Mouse (Mus musculus) kidney, embryonic 16.5 days (tissue): ENCODE results near the gene Borcs7. TPM values are rescaled to one million over a fixed set of nuclear protein-coding genes. Genes with fewer than 3 reads are reported as not detected.

Experiments
- ATAC-seq: fragments of 200-750 bp; cut with Nextera tagmentation; 2 replicates; pipeline ENCODE4 v1.8.0; 2017; ENCODE audit warnings: moderate TSS enrichment; ENCODE audit not compliant: low FRiP score, low TSS enrichment
- H3K27ac ChIP-seq: fragments of 300-500 bp; sonication (generic); 2 replicates; pipeline ENCODE4 v1.5.1; 2014; ENCODE audit warnings: low read length
- H3K27me3 ChIP-seq: fragments of 300-500 bp; sonication (generic); 2 replicates; pipeline ENCODE4 v1.6.1; 2014; ENCODE audit warnings: low read length, control low read depth, mixed read lengths; ENCODE audit not compliant: insufficient read depth
- H3K36me3 ChIP-seq: fragments of 300-500 bp; sonication (generic); 2 replicates; pipeline ENCODE4 v1.6.1; 2014; ENCODE audit warnings: low read length, control low read depth, mixed read lengths; ENCODE audit not compliant: insufficient read depth
- H3K4me1 ChIP-seq: fragments of 300-500 bp; sonication (generic); 2 replicates; pipeline ENCODE4 v1.6.1; 2014; ENCODE audit warnings: low read length, control low read depth, mixed read lengths; ENCODE audit not compliant: insufficient read depth
- H3K4me2 ChIP-seq: fragments of 300-500 bp; sonication (generic); replicated peaks from 2 replicates; pipeline ENCODE4 v1.6.1; 2014; ENCODE audit warnings: low read depth, low read length
- H3K4me3 ChIP-seq: fragments of 300-500 bp; sonication (generic); 2 replicates; pipeline ENCODE4 v1.5.1; 2014; ENCODE audit warnings: mild to moderate bottlenecking, low read length
- H3K9ac ChIP-seq: fragments of 300-500 bp; sonication (generic); replicated peaks from 2 replicates; pipeline ENCODE4 v1.6.1; 2014; ENCODE audit warnings: low read length
- H3K9me3 ChIP-seq: fragments of 300-500 bp; sonication (generic); 2 replicates; pipeline ENCODE4 v1.6.1; 2016; ENCODE audit warnings: low read length, control low read depth
- WGBS: fragments of 180-500 bp; shearing (Covaris S2); extraction: QIAGEN DNeasy Blood & Tissue Kit; methylation state at CpG from one replicate; pipeline ENCODE4 v1.1.7; 2014; 5-methylcytosine and 5-hydroxymethylcytosine counted together
- polyA plus RNA-seq: library from polyadenylated mRNA; unstranded; fragments of >200 nt; fragmentation: Nextera tagmentation; extraction: Ambion mirVana; gene quantifications from 2 replicates; pipeline ENCODE4 v1.2.1, GENCODE M21; 2015

The Borcs7 gene
- 15.6 and 19.0 TPM in 2 replicates for polyA plus RNA-seq

GRCm38 (mm10) chr19:46689460-46690372, at the start of gene Borcs7:
Borcs7 (plus strand) TSS chr19:46689906.
- H3K9ac ChIP-seq: peak within 1 kb of the TSS; percentile 80

DNA sequence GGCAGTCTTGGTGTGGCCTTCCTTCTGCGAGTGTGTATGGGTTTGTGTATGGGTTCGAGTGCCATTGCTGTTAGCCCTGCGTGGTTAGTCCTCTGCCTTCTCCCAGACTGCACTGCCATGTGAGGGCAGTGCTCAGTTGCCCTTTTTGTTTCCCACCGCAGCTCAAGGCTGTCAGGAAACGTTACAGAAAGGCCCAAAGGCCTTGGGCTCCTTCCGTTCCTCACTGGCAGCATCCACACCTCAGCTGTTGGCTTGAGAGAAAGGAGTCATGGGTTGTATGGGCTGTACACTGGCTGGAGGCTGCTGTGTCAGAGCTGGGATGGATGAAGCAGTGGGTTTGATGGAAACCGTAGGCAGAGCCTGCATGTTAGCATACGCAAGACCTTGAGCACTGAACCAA, 48.9 kb upstream of the Borcs7 start:
- WGBS: 78% methylated on average over 8 of the region's 8 CpGs
- Histone ChIP-seq H3K27ac (peak overlapping the region; percentile 78; the same call in 1 of the 2 replicates), H3K9ac (no peak overlapping the region), H3K36me3 (peaks cover 12% of the 10 kb centered on the region; the same call in 1 of the 2 replicates), H3K4me3 (no peak overlapping the region), H3K9me3 (no peaks in the 10 kb centered on the region), H3K4me1 (peaks cover 76% of the 10 kb centered on the region), H3K27me3 (no peaks in the 10 kb centered on the region), H3K4me2 (no peak overlapping the region)
- no peak for ATAC-seq

More at GRCm38 (mm10) chr19:46689460-46690372, at the start of gene Borcs7:
- no peaks in the 10 kb centered on the region for H3K27me3 ChIP-seq
- H3K4me2 ChIP-seq: peak within 1 kb of the TSS; percentile 64
- ATAC-seq: peak; percentile 96
- no peaks in the 10 kb centered on the region for H3K36me3 ChIP-seq
- H3K9me3 ChIP-seq: no peaks in the 10 kb centered on the region
- H3K4me3 ChIP-seq: peak within 1 kb of the TSS; percentile 64
- peak within 1 kb of the TSS; percentile 59 for H3K27ac ChIP-seq
- H3K4me1 ChIP-seq: peaks cover 8% of the 10 kb centered on the region
- 3% methylated on average over 44 of the region's 44 CpGs for WGBS

- Histone ChIP-seq H3K4me1 (peaks cover 76% of the 10 kb centered on the region), H3K4me2 (peak overlapping the region; percentile 13), H3K4me3 (no peak overlapping the region), H3K27me3 (no peaks in the 10 kb centered on the region), H3K27ac (peak overlapping the region; percentile 78), H3K36me3 (peaks cover 16% of the 10 kb centered on the region; the same call in 1 of the 2 replicates), H3K9me3 (no peaks in the 10 kb centered on the region), H3K9ac (peak overlapping the region; percentile 45; the same call in 1 of the 2 replicates)
- ATAC-seq: peak; percentile 67
- 31% methylated on average over 19 of the region's 19 CpGs for WGBS
These were observed 48.2 kb upstream of the Borcs7 start for GRCm38 (mm10) chr19:46641420-46642085.

DNA sequence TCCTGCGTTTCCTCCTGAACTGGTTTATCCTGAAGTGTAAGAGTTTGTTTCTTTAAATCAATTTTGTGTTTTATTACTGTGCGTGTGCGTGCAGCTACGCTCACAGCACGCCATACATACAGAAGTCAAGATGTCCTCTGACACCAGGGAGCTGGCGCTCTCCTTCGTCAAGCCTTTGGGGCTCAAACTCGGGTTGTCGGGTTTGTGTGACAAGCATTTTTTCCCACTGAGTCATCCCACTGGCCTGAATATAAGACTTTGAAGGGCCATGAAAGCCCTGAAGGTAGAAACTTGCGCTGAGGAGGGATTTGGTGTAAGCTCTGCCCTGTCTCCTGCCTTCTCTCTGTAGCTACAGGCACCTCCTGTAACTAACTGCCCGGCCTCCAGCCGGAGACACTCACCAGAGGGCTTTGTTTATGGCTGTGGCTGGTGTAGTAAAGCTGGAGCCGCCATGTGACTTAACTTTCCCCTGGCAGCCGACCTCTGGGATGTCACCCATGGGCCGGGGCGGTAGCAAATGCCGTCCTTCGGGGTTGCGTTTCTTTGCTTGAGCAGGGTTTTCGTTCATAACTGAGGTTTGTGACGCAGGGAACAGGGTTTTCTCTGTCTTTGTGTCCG, 47.5 kb upstream of the Borcs7 start:
- Histone ChIP-seq H3K4me1 (peaks cover 76% of the 10 kb centered on the region), H3K4me2 (peak overlapping the region; percentile 13)
- WGBS: 41% methylated on average over 22 of the region's 22 CpGs

GRCm38 (mm10) chr19:46643236-46643635, 46.5 kb upstream of the Borcs7 start:
- no peak for ATAC-seq
- Histone ChIP-seq H3K27ac (no peak overlapping the region), H3K4me2 (no peak overlapping the region), H3K36me3 (peaks cover 9% of the 10 kb centered on the region; the same call in 1 of the 2 replicates), H3K9ac (no peak overlapping the region), H3K9me3 (no peaks in the 10 kb centered on the region), H3K27me3 (no peaks in the 10 kb centered on the region), H3K4me1 (peaks cover 76% of the 10 kb centered on the region), H3K4me3 (no peak overlapping the region)
- 75% methylated on average over 5 of the region's 5 CpGs for WGBS

More for the DNA sequence above, 47.5 kb upstream of the Borcs7 start:
- no peak overlapping the region for H3K4me3 ChIP-seq
- peaks cover 16% of the 10 kb centered on the region; the same call in 1 of the 2 replicates for H3K36me3 ChIP-seq
- ATAC-seq: no peak
- peak overlapping the region; percentile 45 for H3K9ac ChIP-seq
- no peaks in the 10 kb centered on the region for H3K27me3 ChIP-seq
- H3K27ac ChIP-seq: peak overlapping the region; percentile 78
- no peaks in the 10 kb centered on the region for H3K9me3 ChIP-seq

DNA sequence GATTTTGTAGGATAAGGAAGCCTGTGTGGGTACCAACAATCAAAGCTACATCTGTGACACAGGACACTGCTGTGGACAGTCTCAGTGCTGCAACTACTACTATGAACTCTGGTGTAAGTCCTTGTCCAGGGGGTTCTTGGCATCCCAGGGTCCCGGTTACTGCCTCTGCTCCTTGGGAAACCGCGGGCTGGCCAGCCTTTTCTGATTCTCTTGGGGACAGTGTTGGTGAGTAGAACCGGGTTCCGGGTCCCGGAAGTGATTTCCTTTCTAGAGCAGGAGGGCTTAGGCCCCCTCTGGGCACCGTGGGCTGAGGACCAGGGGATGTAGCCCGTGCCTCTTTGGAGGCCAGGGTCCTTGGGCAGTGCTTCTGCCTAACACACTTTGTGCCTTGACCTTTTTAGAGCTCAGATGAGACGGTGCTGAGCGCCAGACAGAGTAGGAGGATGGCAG, 45.3 kb upstream of the Borcs7 start:
- Histone ChIP-seq H3K9ac (0 out of 2 replicates have a peak overlapping the region, but pooled peaks have one; percentile 6), H3K27ac (peak overlapping the region; percentile 81), H3K36me3 (peaks cover 4% of the 10 kb centered on the region; the same call in 1 of the 2 replicates), H3K4me3 (no peak overlapping the region), H3K4me1 (peaks cover 76% of the 10 kb centered on the region), H3K27me3 (no peaks in the 10 kb centered on the region), H3K4me2 (no peak overlapping the region), H3K9me3 (no peaks in the 10 kb centered on the region)
- WGBS: 52% methylated on average over 10 of the region's 10 CpGs
- no peak for ATAC-seq

DNA sequence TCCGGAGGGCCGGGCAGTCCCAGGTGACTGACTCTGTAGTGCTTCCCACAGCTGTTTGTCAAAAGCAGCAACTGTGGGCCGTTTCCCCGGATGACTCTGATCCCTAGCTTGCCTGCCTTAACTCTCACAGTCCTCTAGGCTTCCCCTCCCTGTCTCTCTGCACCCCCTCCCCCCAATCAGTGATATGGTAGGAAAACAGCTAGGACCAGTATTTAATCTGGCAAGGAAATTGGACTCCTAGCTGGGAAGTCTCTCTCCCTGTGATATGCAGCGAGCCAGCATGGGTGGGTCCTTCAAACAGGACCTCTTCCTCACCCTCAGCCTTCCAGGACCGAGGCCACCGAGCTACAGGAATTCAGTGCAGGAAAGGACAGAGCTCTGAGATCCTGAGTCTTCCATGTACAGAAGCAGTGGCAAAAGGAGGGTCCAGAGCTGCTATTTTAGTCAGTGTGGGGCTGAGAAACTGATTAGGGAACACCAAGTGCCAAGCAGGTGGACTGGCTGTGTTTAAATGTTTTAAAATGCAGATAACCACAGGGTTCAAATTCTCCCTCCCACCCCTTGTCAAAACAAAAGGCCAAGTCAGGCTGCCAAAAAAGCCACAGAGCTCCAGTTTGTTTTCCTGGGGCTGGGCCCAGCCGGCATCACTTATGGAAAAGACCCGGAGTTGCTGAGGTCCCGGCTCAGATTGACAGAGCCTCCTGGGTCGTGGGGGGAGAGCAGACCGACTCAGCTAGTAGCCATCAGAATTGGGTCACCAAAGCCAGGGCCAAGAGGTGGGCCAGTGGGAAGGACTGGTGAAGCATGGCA, 44.7 kb upstream of the Borcs7 start:
- Histone ChIP-seq H3K27me3 (no peaks in the 10 kb centered on the region), H3K4me1 (peaks cover 71% of the 10 kb centered on the region), H3K36me3 (peaks cover 4% of the 10 kb centered on the region; the same call in 1 of the 2 replicates), H3K9me3 (no peaks in the 10 kb centered on the region), H3K9ac (0 out of 2 replicates have a peak overlapping the region, but pooled peaks have one; percentile 4), H3K4me3 (no peak overlapping the region), H3K4me2 (0 out of 2 replicates have a peak overlapping the region, but pooled peaks have one; percentile 0), H3K27ac (peak overlapping the region; percentile 81)
- 16% methylated on average over 12 of the region's 12 CpGs for WGBS
- peak; percentile 47 for ATAC-seq

DNA sequence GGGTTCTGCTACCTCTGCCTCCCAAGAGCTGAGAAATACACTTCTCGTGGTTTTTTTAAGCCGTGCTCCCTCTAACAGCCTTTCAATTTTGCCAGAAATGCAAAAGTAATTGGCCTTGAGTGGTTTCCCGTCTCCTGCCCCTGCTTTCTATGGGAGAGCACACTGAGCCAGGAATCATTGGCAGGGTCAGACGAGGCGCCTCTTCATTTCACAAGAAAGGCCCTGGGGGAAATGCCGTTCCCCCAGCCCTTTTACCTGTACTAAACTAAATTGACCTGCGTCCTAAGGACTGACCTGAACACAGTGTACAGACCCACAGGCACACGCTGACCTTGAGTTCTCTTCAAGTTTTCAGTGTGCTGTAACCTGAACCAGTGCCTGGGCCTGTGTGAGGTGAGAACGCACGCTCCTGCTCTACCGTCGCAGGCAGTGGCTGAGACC, 43.6 kb upstream of the Borcs7 start:
- no peak overlapping the region for H3K9ac ChIP-seq
- peaks cover 65% of the 10 kb centered on the region for H3K4me1 ChIP-seq
- no peaks in the 10 kb centered on the region for H3K27me3 ChIP-seq
- peak overlapping the region; percentile 81 for H3K27ac ChIP-seq
- no peak overlapping the region for H3K4me2 ChIP-seq
- 59% methylated on average over 12 of the region's 12 CpGs for WGBS
- H3K4me3 ChIP-seq: no peak overlapping the region
- H3K9me3 ChIP-seq: no peaks in the 10 kb centered on the region
- ATAC-seq: no peak
- peaks cover 4% of the 10 kb centered on the region; the same call in 1 of the 2 replicates for H3K36me3 ChIP-seq
